Mouse (Mus musculus) lung, adult 18-20 months (tissue): ENCODE data around the gene Ovgp1.
"Not testable (repeated sequence)": the region's sequence is repeated elsewhere in the genome, so short reads cannot be mapped to it uniquely, and the experiment has no call there.

Source experiments
- DNase-seq, 2 experiments: peaks; one replicate each; pipeline ENCODE4 v3.0.0; 2022; ENCODE audit warnings: mixed read lengths in 2 of 2

Gene Ovgp1

DNA sequence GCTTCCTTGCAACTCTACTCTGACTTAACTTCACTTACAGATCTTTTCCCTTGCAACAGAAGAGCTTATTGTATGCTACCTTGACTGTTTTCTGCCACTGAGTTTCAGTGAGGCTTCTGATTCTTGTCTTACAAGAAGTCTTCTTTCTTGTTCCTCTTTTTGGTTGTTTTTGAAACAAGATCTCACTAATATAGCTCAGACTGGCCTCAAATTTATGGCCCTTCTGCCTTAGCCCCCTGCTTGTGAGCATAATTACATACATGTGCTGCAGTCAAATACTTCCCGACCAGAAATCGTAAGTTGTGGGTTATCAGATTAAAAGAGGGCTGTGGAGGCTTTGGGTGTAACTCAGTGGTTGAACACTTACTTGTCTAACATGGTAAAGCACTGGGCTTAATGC, 21.2 kb downstream of the Ovgp1 start:
- no peak for DNase-seq

DNA sequence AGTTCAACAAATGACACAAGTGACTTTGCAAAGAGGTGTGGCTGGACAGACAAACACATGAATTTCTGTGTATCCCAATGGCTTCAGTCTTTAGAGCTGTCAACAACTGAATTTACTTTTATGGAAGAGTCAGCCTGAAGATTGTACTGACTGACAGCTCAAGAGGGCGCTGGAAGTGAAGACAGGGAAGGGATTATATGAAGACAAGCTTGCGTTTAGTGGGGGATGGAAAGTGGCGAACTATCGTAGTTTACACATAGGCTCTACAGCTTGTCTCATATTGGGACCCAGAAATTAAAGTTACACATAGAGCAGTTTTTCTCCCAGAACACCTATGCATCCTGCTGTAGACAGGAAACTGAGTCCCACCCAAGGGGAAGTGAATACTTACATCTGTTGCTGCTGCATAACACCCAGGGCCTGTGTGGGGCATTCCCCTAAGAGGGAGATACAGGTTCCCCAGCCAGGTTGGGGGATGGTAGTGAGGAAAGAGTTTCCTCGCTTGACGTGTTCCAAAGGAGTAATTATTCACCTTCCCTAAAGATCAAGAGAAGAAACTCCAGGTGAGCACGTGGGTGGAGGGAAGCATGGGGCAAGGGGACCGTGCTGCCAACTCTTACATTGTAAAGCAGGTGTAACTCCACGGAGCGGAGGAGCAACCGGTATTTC, 27.3 kb downstream of the Ovgp1 start:
- peak in 1 of 2 experiments; percentile 8 for DNase-seq

DNA sequence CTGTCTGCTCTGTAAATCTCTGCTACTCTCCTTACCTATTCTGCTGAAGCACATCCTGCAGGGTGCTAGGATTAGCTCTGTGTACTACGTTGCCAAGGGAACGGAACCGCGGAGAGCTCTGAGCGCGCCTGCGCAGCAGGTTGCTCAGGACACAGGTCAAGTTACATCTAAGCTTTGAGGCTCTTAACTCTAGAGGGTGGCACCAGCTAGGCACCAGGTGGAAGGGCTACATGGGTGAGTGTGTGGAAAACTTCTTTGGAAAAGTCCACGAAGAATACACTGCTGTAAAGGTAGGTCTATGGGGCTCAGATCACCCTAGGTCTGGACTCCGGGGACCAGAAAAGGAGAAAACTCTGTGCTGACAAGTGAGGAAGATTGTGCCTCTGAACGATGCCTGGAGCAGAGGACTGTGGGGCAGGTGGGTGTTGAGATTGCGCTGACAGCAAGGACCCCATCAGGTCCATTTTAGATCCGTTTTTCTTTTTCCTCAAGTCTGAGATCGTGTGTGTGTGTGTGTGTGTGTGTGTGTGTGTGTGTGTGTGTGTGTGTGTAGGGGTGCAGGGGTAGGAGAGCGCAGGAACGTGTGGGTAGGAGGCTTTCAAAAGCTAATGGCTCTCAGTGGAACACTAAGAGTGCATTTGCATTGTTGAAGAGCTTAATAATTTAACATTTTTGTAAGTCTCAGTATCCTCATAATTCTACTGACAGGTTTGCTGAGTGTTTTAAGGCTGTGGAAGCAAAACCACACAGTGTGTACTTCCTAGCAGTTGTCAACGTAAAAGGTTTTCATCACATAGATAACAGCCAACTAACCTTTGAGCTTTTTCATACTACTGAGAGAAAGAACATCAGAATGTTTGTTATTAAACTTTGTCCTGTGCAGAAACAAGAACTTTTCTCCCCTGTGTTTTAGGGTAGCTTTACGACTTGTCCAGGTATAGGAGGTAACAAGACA, 28.2 kb downstream of the Ovgp1 start:
- DNase-seq: peak; percentile 74 to 78

DNA sequence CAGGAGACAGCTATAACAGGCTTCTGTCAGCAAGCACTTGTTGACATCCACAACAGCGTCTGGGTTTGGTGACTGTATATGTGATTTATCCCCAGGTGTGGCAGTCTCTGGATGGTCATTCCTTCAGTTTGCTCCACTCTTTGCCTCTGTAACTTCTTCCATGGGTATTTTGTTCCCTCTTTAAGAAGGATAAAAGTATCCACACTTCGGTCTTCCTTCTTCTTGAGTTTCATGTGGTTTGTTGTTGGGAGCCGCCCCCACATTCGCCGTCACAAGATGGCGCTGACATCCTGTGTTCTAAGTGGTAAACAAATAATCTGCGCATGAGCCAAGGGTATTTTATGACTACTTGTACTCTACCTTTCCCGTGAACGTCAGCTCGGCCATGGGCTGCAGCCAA, 29.8 kb downstream of the Ovgp1 start:
- not testable (repeated sequence) for DNase-seq

DNA sequence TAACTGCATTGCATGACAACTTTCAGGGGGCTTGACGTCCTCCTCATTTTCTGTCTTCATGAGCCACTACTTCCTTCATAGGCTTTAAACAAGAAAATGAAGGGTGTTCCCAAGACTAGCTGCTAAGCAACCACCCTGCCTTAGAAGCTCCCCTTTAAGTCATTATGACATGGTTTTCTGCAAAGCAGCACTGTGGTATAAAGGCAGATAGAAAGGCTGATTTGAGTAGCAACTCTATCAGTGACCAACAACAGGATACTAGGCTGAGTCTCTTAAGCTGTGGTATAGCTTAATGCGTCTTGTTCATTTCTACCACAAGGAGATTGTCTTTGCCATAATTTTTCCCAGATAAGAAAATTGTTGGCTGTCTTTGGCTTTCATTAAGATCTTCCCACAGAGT, 41.0 kb downstream of the Ovgp1 start, which contains the start of gene Pifo:
TSS of gene Pifo (minus strand) at position 101 of the 400 bp plus-strand sequence.
- no peak for DNase-seq

DNA sequence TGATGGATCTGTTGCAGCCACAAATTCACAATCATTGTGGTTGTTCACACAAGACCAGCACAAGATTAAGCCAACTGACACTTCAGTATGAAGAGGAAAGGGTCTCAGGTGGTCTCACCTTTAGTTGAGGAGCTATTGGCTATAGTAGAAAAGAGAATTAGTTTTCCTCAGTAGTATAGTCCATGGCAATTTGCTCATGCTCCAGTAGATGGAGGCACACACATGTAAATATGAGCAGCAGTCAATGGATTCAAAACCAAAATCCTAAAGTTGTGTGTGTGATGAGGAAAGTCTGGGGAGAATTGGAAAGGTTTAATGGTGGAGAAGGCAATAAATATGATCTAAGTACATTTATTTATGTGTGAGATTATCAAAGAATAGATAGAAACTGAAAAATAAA, 48.3 kb downstream of the Ovgp1 start:
- peak in 1 of 2 experiments; percentile 2 for DNase-seq

DNA sequence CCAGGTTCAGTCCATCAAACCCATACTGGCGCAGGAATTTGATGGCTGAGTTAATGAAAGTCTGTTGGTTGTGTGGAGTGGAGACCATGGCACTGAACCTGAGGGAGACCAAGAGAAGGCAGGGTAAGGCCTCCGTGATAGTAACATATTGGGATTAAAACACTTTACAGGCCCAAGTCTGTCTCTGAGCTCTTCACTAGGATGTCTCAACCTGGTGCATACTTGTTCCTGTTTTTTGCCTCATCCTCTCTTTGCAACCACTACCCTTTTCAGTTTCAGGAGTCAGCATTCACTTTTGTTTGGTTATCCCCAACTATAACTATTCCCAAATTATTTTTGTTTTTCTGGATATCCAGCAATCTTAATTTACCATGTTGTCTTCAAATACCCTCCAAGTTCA, 50.6 kb downstream of the Ovgp1 start:
- no peak for DNase-seq

DNA sequence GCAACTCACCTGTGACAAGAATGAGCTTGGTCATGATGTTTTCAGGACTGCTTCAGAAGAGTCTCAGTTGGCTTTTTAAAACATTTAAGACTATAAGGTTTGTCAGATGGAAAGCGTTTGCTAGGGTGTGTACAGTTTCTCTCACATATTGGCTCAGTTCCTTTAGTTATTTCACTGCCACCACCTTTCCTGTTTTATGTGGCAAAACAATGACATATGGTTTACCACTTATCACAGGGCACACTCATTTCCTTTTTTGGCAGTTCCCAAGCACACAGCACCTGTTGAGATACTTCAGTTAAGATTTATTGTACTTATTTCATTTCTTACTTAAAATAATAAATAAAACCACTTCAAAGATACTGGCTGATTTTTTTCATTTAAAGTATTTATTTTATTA, 59.3 kb downstream of the Ovgp1 start, which contains the start of gene Chil5:
TSS of gene Chil5 (minus strand) at position 34 of the 400 bp plus-strand sequence.
- no peak for DNase-seq
